Mouse (Mus musculus): ENCODE measurements around the gene Agpat4. TPM values are rescaled to one million over a fixed set of nuclear protein-coding genes. Genes with fewer than 3 reads are reported as not detected.

Gene Agpat4
- polyA plus RNA-seq, 1 experiment from 2014 or later: 10.2 TPM

DNA sequence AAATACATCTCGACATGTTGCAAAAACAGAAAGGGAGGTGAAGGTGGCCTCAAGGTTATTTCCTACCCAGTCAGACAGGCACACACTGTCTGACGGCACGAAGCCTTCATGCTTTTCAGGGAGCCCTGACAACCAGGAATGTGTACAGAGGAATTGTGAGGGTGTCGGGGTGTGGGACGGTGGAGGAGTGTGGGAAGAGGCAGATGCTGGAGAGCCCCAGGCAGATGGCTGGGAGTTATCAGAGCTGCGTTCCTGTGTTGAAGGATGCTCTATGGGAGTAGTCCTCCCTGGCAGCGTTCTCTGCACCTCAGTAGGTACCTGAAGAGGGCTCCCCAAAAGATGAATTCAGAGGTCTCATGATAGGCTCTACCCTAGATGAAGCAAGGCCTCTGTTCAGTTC lies 45.4 kb downstream of the Agpat4 start:
- no peak for DNase-seq
- no peaks in the 10 kb centered on the region for H3K27me3 ChIP-seq (ENCODE audit: insufficient read depth, low read length)
- H3K4me1 ChIP-seq (ENCODE audit: insufficient read depth): peaks cover 31% of the 10 kb centered on the region
- WGBS (ENCODE audit: insufficient replicate concordance): 89% methylated on average over 7 of the region's 7 CpGs
- TF ChIP-seq EP300 (IDR thresholded peaks at IDR 0.05; ENCODE audit: low read depth) (no peak), CTCF (IDR thresholded peaks at IDR 0.05; ENCODE audit: low read depth) (no peak)
- H3K27ac ChIP-seq (ENCODE audit: low read depth): no peak overlapping the region
- no peak overlapping the region for H3K4me3 ChIP-seq (ENCODE audit: low read depth, low read length)
- H3K9me3 ChIP-seq (ENCODE audit: low read length): no peaks in the 10 kb centered on the region
- H3K9ac ChIP-seq (replicated peaks): no peak overlapping the region
- no peak for ATAC-seq
- no peak overlapping the region for H3K4me2 ChIP-seq (ENCODE audit: low read depth, low read length)
- H3K36me3 ChIP-seq (replicated peaks; ENCODE audit: insufficient read depth, low read length): no peaks in the 10 kb centered on the region; the same call in 1 of the 2 replicates

DNA sequence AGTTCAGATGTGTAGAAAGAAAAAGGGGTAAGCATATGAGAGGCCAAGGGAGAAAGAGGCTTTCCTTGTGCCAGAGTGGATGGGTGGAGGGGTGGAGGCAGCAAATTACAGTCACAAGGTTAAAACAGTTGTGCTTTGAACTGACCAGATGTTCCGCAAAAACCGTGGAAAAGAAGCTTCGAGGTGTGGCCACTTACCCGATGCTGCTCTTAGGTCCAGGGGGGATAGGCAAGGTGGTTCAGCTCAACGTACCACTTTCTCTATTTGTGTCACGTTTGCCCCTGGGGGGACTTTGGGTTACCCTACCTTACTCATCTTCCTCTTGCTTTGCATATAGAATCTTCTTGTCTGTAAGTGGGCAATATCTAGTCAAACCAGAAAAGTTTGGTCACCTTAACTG lies 46.0 kb downstream of the Agpat4 start:
- Histone ChIP-seq H3K27me3 (ENCODE audit: insufficient read depth, low read length) (no peaks in the 10 kb centered on the region), H3K4me2 (ENCODE audit: low read depth, low read length) (no peak overlapping the region), H3K4me1 (ENCODE audit: insufficient read depth) (peaks cover 36% of the 10 kb centered on the region), H3K9me3 (ENCODE audit: low read length) (no peaks in the 10 kb centered on the region), H3K36me3 (replicated peaks; ENCODE audit: insufficient read depth, low read length) (no peaks in the 10 kb centered on the region; the same call in 1 of the 2 replicates), H3K4me3 (ENCODE audit: low read depth, low read length) (no peak overlapping the region), H3K9ac (replicated peaks) (no peak overlapping the region), H3K27ac (ENCODE audit: low read depth) (no peak overlapping the region)
- ATAC-seq: no peak
- TF ChIP-seq CTCF (IDR thresholded peaks at IDR 0.05; ENCODE audit: low read depth): no peak
- no peak for TF ChIP-seq EP300 (IDR thresholded peaks at IDR 0.05; ENCODE audit: low read depth)
- 86% methylated on average over 6 of the region's 6 CpGs for WGBS (ENCODE audit: insufficient replicate concordance)
- no peak for DNase-seq

DNA sequence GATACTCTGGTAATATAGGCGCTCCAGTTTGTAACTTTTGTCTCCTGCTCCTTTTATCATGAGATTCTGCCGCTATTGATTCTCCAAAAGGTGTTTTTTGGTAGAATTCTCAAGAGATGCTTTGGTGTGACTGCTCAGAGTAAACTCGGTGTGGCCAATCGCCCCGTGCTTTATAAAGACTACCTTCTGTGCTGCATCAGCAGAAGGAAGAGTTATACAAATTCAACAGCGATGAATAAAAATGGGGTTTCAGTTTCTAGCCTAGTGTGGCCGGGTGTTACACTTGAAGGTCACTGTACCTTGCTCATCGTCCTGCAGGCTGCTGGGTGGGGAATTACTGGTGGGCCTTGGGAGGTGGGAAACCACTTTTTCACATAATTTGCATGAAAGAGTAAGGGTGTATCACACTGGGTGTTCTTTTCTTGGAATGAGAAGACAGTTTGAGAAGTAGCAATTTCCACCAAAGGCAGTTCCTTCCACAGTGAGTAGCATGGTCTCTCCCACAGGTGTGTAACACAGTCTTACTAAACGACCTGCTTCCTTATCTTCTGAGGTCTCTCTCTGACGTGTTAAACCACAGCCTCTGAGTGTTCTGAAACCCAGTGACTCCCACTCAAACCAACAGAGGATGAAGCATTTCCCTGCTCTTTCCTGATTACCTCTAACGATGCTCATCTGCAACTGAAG lies 46.6 kb downstream of the Agpat4 start:
- no peak for ATAC-seq
- no peak for TF ChIP-seq EP300 (IDR thresholded peaks at IDR 0.05; ENCODE audit: low read depth)
- TF ChIP-seq CTCF (IDR thresholded peaks at IDR 0.05; ENCODE audit: low read depth): no peak
- DNase-seq: no peak
- no peak overlapping the region for H3K4me2 ChIP-seq (ENCODE audit: low read depth, low read length)
- 69% methylated on average over 11 of the region's 11 CpGs for WGBS (ENCODE audit: insufficient replicate concordance)
- H3K9me3 ChIP-seq (ENCODE audit: low read length): no peaks in the 10 kb centered on the region
- H3K27me3 ChIP-seq (ENCODE audit: insufficient read depth, low read length): no peaks in the 10 kb centered on the region
- peaks cover 33% of the 10 kb centered on the region for H3K4me1 ChIP-seq (ENCODE audit: insufficient read depth)
- no peak overlapping the region for H3K4me3 ChIP-seq (ENCODE audit: low read depth, low read length)
- peak overlapping the region; percentile 39; the same call in 1 of the 2 replicates for H3K27ac ChIP-seq (ENCODE audit: low read depth)
- no peak overlapping the region for H3K9ac ChIP-seq (replicated peaks)
- H3K36me3 ChIP-seq (replicated peaks; ENCODE audit: insufficient read depth, low read length): no peaks in the 10 kb centered on the region; the same call in 1 of the 2 replicates

- TF ChIP-seq EP300 (IDR thresholded peaks at IDR 0.05; ENCODE audit: low read depth) (no peak), CTCF (IDR thresholded peaks at IDR 0.05; ENCODE audit: low read depth) (no peak)
- Histone ChIP-seq H3K36me3 (replicated peaks; ENCODE audit: insufficient read depth, low read length) (no peaks in the 10 kb centered on the region), H3K27ac (ENCODE audit: low read depth) (peak overlapping the region; percentile 4; the same call in 1 of the 2 replicates), H3K4me2 (ENCODE audit: low read depth, low read length) (no peak overlapping the region), H3K4me3 (ENCODE audit: low read depth, low read length) (no peak overlapping the region), H3K9ac (replicated peaks) (no peak overlapping the region), H3K9me3 (ENCODE audit: low read length) (no peaks in the 10 kb centered on the region), H3K27me3 (ENCODE audit: insufficient read depth, low read length) (no peaks in the 10 kb centered on the region), H3K4me1 (ENCODE audit: insufficient read depth) (peaks cover 35% of the 10 kb centered on the region)
- ATAC-seq (no peak), DNase-seq (no peak)
- WGBS (ENCODE audit: insufficient replicate concordance): 88% methylated on average over 9 of the region's 9 CpGs
Measured at GRCm38 (mm10) chr17:12165701-12166100, 47.2 kb downstream of the Agpat4 start.

DNA sequence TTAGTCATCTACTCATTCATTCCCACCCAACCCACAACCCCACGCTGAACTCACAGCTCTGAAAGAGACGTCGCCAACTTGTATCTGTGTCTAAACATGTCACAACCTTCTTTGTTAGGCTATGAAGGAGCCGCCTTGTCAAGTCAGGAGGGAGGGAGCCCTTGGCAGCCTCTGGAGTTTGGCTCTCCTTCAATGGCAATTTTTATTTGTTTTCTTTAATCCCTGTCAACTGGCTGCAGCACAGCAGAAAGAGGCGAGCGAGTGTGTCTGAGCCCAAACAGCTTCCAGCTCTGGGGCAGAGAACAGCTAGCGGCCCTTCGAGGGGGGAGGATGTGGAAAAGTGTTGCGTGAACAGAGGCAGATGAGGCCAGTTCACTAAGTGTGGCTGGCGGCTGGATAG lies 50.0 kb downstream of the Agpat4 start:
- TF ChIP-seq EP300 (IDR thresholded peaks at IDR 0.05; ENCODE audit: low read depth) (no peak), CTCF (IDR thresholded peaks at IDR 0.05; ENCODE audit: low read depth) (no peak)
- WGBS (ENCODE audit: insufficient replicate concordance): 64% methylated on average over 10 of the region's 10 CpGs
- Histone ChIP-seq H3K4me3 (ENCODE audit: low read depth, low read length) (no peak overlapping the region), H3K4me1 (ENCODE audit: insufficient read depth) (peaks cover 40% of the 10 kb centered on the region), H3K27ac (ENCODE audit: low read depth) (peak overlapping the region; percentile 22; the same call in 1 of the 2 replicates), H3K36me3 (replicated peaks; ENCODE audit: insufficient read depth, low read length) (no peaks in the 10 kb centered on the region), H3K4me2 (ENCODE audit: low read depth, low read length) (no peak overlapping the region), H3K27me3 (ENCODE audit: insufficient read depth, low read length) (no peaks in the 10 kb centered on the region), H3K9ac (replicated peaks) (no peak overlapping the region), H3K9me3 (ENCODE audit: low read length) (no peaks in the 10 kb centered on the region)
- ATAC-seq: no peak
- no peak for DNase-seq

DNA sequence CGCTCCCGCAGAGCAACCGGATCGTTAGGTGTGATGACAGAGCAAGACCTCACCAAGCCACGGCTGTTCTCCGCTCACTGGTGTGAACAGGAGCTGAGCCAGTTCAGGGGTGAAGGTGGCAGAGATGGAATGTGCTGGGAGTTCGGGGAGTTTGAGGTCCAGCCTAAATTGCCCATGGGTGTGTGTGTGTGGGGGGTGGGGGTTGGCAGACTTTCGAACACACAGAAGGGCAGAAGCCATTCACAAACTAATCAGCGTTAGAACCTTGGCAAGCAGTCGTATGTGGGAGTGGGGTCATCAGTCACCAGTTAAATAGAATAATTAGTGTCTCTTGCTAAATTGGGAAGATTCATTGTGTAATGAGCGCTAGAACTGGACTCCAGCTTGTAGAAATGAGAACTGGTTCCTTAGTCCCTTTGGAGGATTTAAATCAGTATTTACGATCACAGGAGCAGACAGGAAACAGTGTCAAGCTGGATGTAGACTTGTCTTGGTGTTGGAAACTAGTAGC lies 50.9 kb downstream of the Agpat4 start:
- 82% methylated on average over 12 of the region's 12 CpGs for WGBS (ENCODE audit: insufficient replicate concordance)
- H3K9me3 ChIP-seq (ENCODE audit: low read length): no peaks in the 10 kb centered on the region
- no peak overlapping the region for H3K4me2 ChIP-seq (ENCODE audit: low read depth, low read length)
- no peaks in the 10 kb centered on the region for H3K27me3 ChIP-seq (ENCODE audit: insufficient read depth, low read length)
- peaks cover 2% of the 10 kb centered on the region; the same call in 1 of the 2 replicates for H3K36me3 ChIP-seq (replicated peaks; ENCODE audit: insufficient read depth, low read length)
- ATAC-seq (no peak), DNase-seq (no peak)
- no peak overlapping the region for H3K27ac ChIP-seq (ENCODE audit: low read depth)
- peaks cover 45% of the 10 kb centered on the region for H3K4me1 ChIP-seq (ENCODE audit: insufficient read depth)
- H3K4me3 ChIP-seq (ENCODE audit: low read depth, low read length): no peak overlapping the region
- TF ChIP-seq EP300 (IDR thresholded peaks at IDR 0.05; ENCODE audit: low read depth): no peak
- no peak overlapping the region for H3K9ac ChIP-seq (replicated peaks)

Data from liver, postnatal 0 days (tissue).